Comparison of ENCODE assay signal across 7 mouse cellular contexts in genomic region chr6:30617959-30618590, GRCm38 (mm10). TPM values are rescaled to one million over a fixed set of nuclear protein-coding genes. Genes with fewer than 3 reads are reported as not detected.
A peak's percentile ranks its signal among the peaks of the same experiment; 100 is the strongest.
DNase-seq lines count a peak whose midpoint lies in the region; ATAC-seq and TF ChIP-seq lines count a peak whose summit lies in the region.

No protein-coding gene starts in this region.

- no peaks in the 10 kb centered on the region for H3K9me3 ChIP-seq in lung, embryonic 16.5 days (ENCODE audit: control insufficient read depth, low read length)
- H3K9me3 ChIP-seq in embryonic facial prominence, embryonic 14.5 days (ENCODE audit: control insufficient read depth, low read length), result no peaks in the 10 kb centered on the region
- H3K9me3 ChIP-seq in hindbrain, postnatal 0 days (ENCODE audit: low read length), result no peaks in the 10 kb centered on the region
- H3K9me3 ChIP-seq in limb, embryonic 13.5 days, result no peaks in the 10 kb centered on the region

- peak overlapping the region; percentile 20; the same call in 1 of the 2 replicates for H3K4me3 ChIP-seq in lung, embryonic 16.5 days (ENCODE audit: low read length)
- peak overlapping the region; percentile 5; the same call in 1 of the 2 replicates for H3K4me3 ChIP-seq in embryonic facial prominence, embryonic 14.5 days (ENCODE audit: low read depth, low read length)
- H3K4me3 ChIP-seq in hindbrain, postnatal 0 days (ENCODE audit: low read length), result peak overlapping the region; percentile 25
- peak overlapping the region; percentile 14; the same call in 1 of the 2 replicates for H3K4me3 ChIP-seq in limb, embryonic 13.5 days

- H3K9ac ChIP-seq in lung, embryonic 16.5 days (ENCODE audit: low read length), result peak overlapping the region; percentile 50
- H3K9ac ChIP-seq in embryonic facial prominence, embryonic 14.5 days (ENCODE audit: low read depth, low read length), result peak overlapping the region; percentile 30
- H3K9ac ChIP-seq in hindbrain, postnatal 0 days (replicated peaks; ENCODE audit: low read length), result peak overlapping the region; percentile 34
- peak overlapping the region; percentile 53; the same call in 1 of the 2 replicates for H3K9ac ChIP-seq in limb, embryonic 13.5 days

- no peak for DNase-seq in lung, adult 18-20 months
- DNase-seq in embryonic facial prominence, embryonic 14.5 days (ENCODE audit: low spot score), result peak; percentile 89
- DNase-seq in hindbrain, postnatal 0 days (ENCODE audit: low spot score), result peak; percentile 81
- DNase-seq in right cerebral cortex, postnatal 25 days, result peak; percentile 68
- DNase-seq in gastrocnemius, postnatal 10 days, result no peak

- peaks cover 22% of the 10 kb centered on the region for H3K4me1 ChIP-seq in lung, embryonic 16.5 days (replicated peaks; ENCODE audit: control insufficient read depth, insufficient read depth, low read length)
- peaks cover 39% of the 10 kb centered on the region for H3K4me1 ChIP-seq in embryonic facial prominence, embryonic 14.5 days (ENCODE audit: control insufficient read depth, insufficient read depth, low read length)
- H3K4me1 ChIP-seq in hindbrain, postnatal 0 days (ENCODE audit: insufficient read depth, low read length), result peaks cover 11% of the 10 kb centered on the region; the same call in 1 of the 2 replicates
- H3K4me1 ChIP-seq in limb, embryonic 13.5 days, result peaks cover 54% of the 10 kb centered on the region

- ATAC-seq in lung, embryonic 16.5 days (ENCODE audit: low read depth), result peak; percentile 51
- ATAC-seq in embryonic facial prominence, embryonic 14.5 days (ENCODE audit: low read depth), result peak; percentile 73
- ATAC-seq in hindbrain, postnatal 0 days, result peak; percentile 94
- ATAC-seq in limb, embryonic 13.5 days (ENCODE audit: low FRiP score, low read depth), result peak; percentile 65

- H3K36me3 ChIP-seq in lung, embryonic 16.5 days (ENCODE audit: control insufficient read depth, insufficient read depth, low read length), result no peaks in the 10 kb centered on the region
- no peaks in the 10 kb centered on the region for H3K36me3 ChIP-seq in embryonic facial prominence, embryonic 14.5 days (ENCODE audit: control insufficient read depth, insufficient read depth, low read length)
- no peaks in the 10 kb centered on the region for H3K36me3 ChIP-seq in hindbrain, postnatal 0 days (ENCODE audit: insufficient read depth, low read length)
- no peaks in the 10 kb centered on the region for H3K36me3 ChIP-seq in limb, embryonic 13.5 days

- peak overlapping the region; percentile 46 for H3K4me2 ChIP-seq in lung, embryonic 16.5 days (ENCODE audit: low read depth, low read length)
- peak overlapping the region; percentile 40 for H3K4me2 ChIP-seq in embryonic facial prominence, embryonic 14.5 days (ENCODE audit: low read depth, low read length)
- H3K4me2 ChIP-seq in hindbrain, postnatal 0 days (ENCODE audit: low read depth, low read length), result peak overlapping the region; percentile 65
- peak overlapping the region; percentile 52 for H3K4me2 ChIP-seq in limb, embryonic 13.5 days (replicated peaks)

- H3K27ac ChIP-seq in lung, embryonic 16.5 days (ENCODE audit: low read length), result no peak overlapping the region; the same call in 1 of the 2 replicates
- peak overlapping the region; percentile 94 for H3K27ac ChIP-seq in embryonic facial prominence, embryonic 14.5 days (replicated peaks; ENCODE audit: low read depth, low read length)
- peak overlapping the region; percentile 46; the same call in 1 of the 2 replicates for H3K27ac ChIP-seq in hindbrain, postnatal 0 days
- peak overlapping the region; percentile 89; the same call in 1 of the 2 replicates for H3K27ac ChIP-seq in limb, embryonic 13.5 days

- peak; percentile 46; the same call in 1 of the 2 replicates for TF ChIP-seq CTCF in hindbrain, postnatal 0 days (IDR thresholded peaks at IDR 0.05; ENCODE audit: low read depth)

- 23% methylated on average over 18 of the region's 18 CpGs for WGBS in lung, embryonic 16.5 days
- 11% methylated on average over 18 of the region's 18 CpGs for whole genome bisulfite sequencing in embryonic facial prominence, embryonic 14.5 days
- 3% methylated on average over 18 of the region's 18 CpGs for WGBS in hindbrain, postnatal 0 days
- 7% methylated on average over 18 of the region's 18 CpGs for WGBS in limb, embryonic 13.5 days

- H3K27me3 ChIP-seq in lung, embryonic 16.5 days (ENCODE audit: control insufficient read depth, insufficient read depth, low read depth, low read length), result no peaks in the 10 kb centered on the region
- no peaks in the 10 kb centered on the region for H3K27me3 ChIP-seq in embryonic facial prominence, embryonic 14.5 days (replicated peaks; ENCODE audit: control insufficient read depth, insufficient read depth, low read length)
- no peaks in the 10 kb centered on the region for H3K27me3 ChIP-seq in hindbrain, postnatal 0 days (ENCODE audit: insufficient read depth, low read length)
- no peaks in the 10 kb centered on the region for H3K27me3 ChIP-seq in limb, embryonic 13.5 days

RNA-seq across cellular contexts. Expression of gene Cpa5, which starts 7.3 kb away (rescaled TPM):
- polyA plus RNA-seq in lung, embryonic 16.5 days (2015; fragmentation: Nextera tagmentation; extraction: Ambion mirVana), result 0.33 TPM in 1 of 2 replicates, not detected in the other
- 0.92 and 1.3 TPM in 2 replicates for polyA plus RNA-seq in embryonic facial prominence, embryonic 14.5 days (2014; fragmentation: Nextera tagmentation; extraction: Ambion mirVana)
- not detected in 2 replicates for total RNA-seq in hindbrain, postnatal 0 days (2014; rRNA removed)
- 0.14 TPM in 1 of 2 replicates, not detected in the other for polyA plus RNA-seq in hindbrain, postnatal 0 days (2015; fragmentation: Nextera tagmentation; extraction: Ambion mirVana)
- 0.33 and 0.79 TPM in 2 replicates for polyA plus RNA-seq in limb, embryonic 13.5 days (2015; fragmentation: Nextera tagmentation; extraction: Ambion mirVana)
- under 1 TPM; 0.78 to 0.93 TPM for total RNA-seq in gastrocnemius, postnatal 10 days (2021)

RNA-seq across cellular contexts. Expression of gene Cpa1, which starts 20.9 kb away (rescaled TPM):
- 5.4 and 5.7 TPM in 2 replicates for polyA plus RNA-seq in lung, embryonic 16.5 days (2015; fragmentation: Nextera tagmentation; extraction: Ambion mirVana)
- polyA plus RNA-seq in embryonic facial prominence, embryonic 14.5 days (2014; fragmentation: Nextera tagmentation; extraction: Ambion mirVana), result 1.3 and 1.7 TPM in 2 replicates
- 0.68 and 0.84 TPM in 2 replicates for total RNA-seq in hindbrain, postnatal 0 days (2014; rRNA removed)
- polyA plus RNA-seq in hindbrain, postnatal 0 days (2015; fragmentation: Nextera tagmentation; extraction: Ambion mirVana), result 0.40 and 0.68 TPM in 2 replicates
- 0.88 and 1.0 TPM in 2 replicates for polyA plus RNA-seq in limb, embryonic 13.5 days (2015; fragmentation: Nextera tagmentation; extraction: Ambion mirVana)
- under 1 TPM in 1 of 2 experiments, not detected in 1; 0.19 TPM for total RNA-seq in gastrocnemius, postnatal 10 days (2021)

RNA-seq across cellular contexts. Expression of gene Cpa4, which starts 49.9 kb away (rescaled TPM):
- polyA plus RNA-seq in lung, embryonic 16.5 days (2015; fragmentation: Nextera tagmentation; extraction: Ambion mirVana), result 0.08 TPM in 2 replicates
- 3.0 and 3.4 TPM in 2 replicates for polyA plus RNA-seq in embryonic facial prominence, embryonic 14.5 days (2014; fragmentation: Nextera tagmentation; extraction: Ambion mirVana)
- 0.11 and 0.16 TPM in 2 replicates for total RNA-seq in hindbrain, postnatal 0 days (2014; rRNA removed)
- polyA plus RNA-seq in hindbrain, postnatal 0 days (2015; fragmentation: Nextera tagmentation; extraction: Ambion mirVana), result 0.45 and 0.53 TPM in 2 replicates
- polyA plus RNA-seq in limb, embryonic 13.5 days (2015; fragmentation: Nextera tagmentation; extraction: Ambion mirVana), result 2.3 and 2.7 TPM in 2 replicates
- total RNA-seq in gastrocnemius, postnatal 10 days (2021), result 1 to 10 TPM in 1 of 2 experiments, under 1 TPM in 1; 0.80 to 1.2 TPM

Comparison
In these comparisons a context has a peak if more than half of its experiments do, and no peak if none do; other contexts are left out.
1. DNase-seq: peak in embryonic facial prominence, embryonic 14.5 days (single experiment), hindbrain, postnatal 0 days (single experiment) and right cerebral cortex, postnatal 25 days (single experiment); none in lung, adult 18-20 months (0 of 2) and gastrocnemius, postnatal 10 days (single experiment).
2. Peak in every context shown above with its lines, with median percentiles within 50 percentile points of each other: ATAC-seq, H3K4me2 ChIP-seq, H3K4me3 ChIP-seq and H3K9ac ChIP-seq.